Mouse (Mus musculus) megakaryocyte, embryonic 14.5 days (primary cell): ENCODE data around the gene Rpp25l.
"Not testable (repeated sequence)": the region's sequence is repeated elsewhere in the genome, so short reads cannot be mapped to it uniquely, and the experiment has no call there.

Experiments used
- FLI1 ChIP-seq: IDR thresholded peaks from 2 replicates; pipeline ENCODE4 v1.6.1; 2012; ENCODE audit warnings: low read length, inconsistent platforms, mixed read lengths
- GATA1 ChIP-seq: IDR thresholded peaks from 3 replicates; pipeline ENCODE4 v1.6.1; 2012; ENCODE audit warnings: mixed read lengths, low read length, inconsistent platforms, borderline replicate concordance

DNA sequence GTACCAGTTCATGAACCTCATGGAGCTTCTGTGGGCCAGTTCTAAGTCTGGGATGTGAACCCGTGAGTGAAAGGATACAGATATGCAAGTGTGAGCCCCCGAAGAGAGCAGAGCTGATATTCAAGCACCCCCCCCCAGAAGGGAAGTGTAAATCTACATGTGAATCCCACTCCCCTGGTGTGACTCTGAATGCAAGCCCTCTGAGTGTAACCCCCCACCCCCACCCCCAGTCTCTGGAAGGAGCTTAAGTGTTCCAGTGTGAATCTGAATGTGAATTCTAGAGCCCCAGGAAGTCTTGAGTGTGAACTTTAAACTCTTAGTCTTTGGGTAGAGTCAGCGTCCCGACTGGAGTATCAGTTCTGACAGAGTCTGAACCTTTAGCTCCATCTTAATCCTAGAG lies 19.8 kb downstream of the Rpp25l start:
- not testable (repeated sequence) for TF ChIP-seq FLI1, GATA1
